Mouse (Mus musculus) left cerebral cortex, adult 18-20 months (tissue): ENCODE measurements around the gene Stmn1. TPM values are rescaled to one million over a fixed set of nuclear protein-coding genes. Genes with fewer than 3 reads are reported as not detected.
"Not testable (repeated sequence)": the region's sequence is repeated elsewhere in the genome, so short reads cannot be mapped to it uniquely, and the experiment has no call there.

Experiments
- DNase-seq, 2 experiments: peaks; one replicate each; pipeline ENCODE4 v3.0.0; 2021 to 2022; ENCODE audit warnings: low spot score in 2 of 2, mixed read lengths in 1 of 2
- total RNA-seq, 2 experiments: library from RNA; stranded (reverse); gene quantifications; 2 replicates each; pipeline ENCODE4 v1.2.3; 2021

The Stmn1 gene
- total RNA-seq, 2 experiments from 2014 or later, result 1,034 to 1,073 TPM

GRCm38 (mm10) chr4:134483696-134484095, 15.6 kb downstream of the Stmn1 start:
- DNase-seq, result peak; percentile 70 to 73

- peak in 1 of 2 experiments; percentile 24 for DNase-seq
Observed at GRCm38 (mm10) chr4:134484231-134484630, 16.1 kb downstream of the Stmn1 start.

- DNase-seq, result no peak
Observed at GRCm38 (mm10) chr4:134485151-134485900, 17.2 kb downstream of the Stmn1 start.

- DNase-seq, result no peak
Observed at GRCm38 (mm10) chr4:134488211-134488610, 20.1 kb downstream of the Stmn1 start.

- no peak for DNase-seq
Observed at GRCm38 (mm10) chr4:134489986-134490665, 22.0 kb downstream of the Stmn1 start.

GRCm38 (mm10) chr4:134491716-134492115, 23.6 kb downstream of the Stmn1 start:
- DNase-seq, result no peak

GRCm38 (mm10) chr4:134494161-134494560, 26.0 kb downstream of the Stmn1 start:
- DNase-seq, result not testable (repeated sequence)

GRCm38 (mm10) chr4:134494780-134495545, 26.8 kb downstream of the Stmn1 start:
- DNase-seq, result no peak

- no peak for DNase-seq
Observed at GRCm38 (mm10) chr4:134495546-134495923, 27.4 kb downstream of the Stmn1 start.

GRCm38 (mm10) chr4:134496595-134497210, 28.6 kb downstream of the Stmn1 start, which contains the start of gene Paqr7:
Gene Paqr7 (plus strand): TSS chr4:134496697.
- DNase-seq, result peak; percentile 75 to 86

GRCm38 (mm10) chr4:134497223-134497622, 29.1 kb downstream of the Stmn1 start:
- no peak for DNase-seq

GRCm38 (mm10) chr4:134497986-134498731, 30.0 kb downstream of the Stmn1 start:
- peak in 1 of 2 experiments; percentile 40 for DNase-seq

GRCm38 (mm10) chr4:134498983-134499382, 30.9 kb downstream of the Stmn1 start:
- not testable (repeated sequence) for DNase-seq

- DNase-seq, result no peak
Observed at GRCm38 (mm10) chr4:134501095-134501494, 33.0 kb downstream of the Stmn1 start.

- no peak for DNase-seq
Observed at GRCm38 (mm10) chr4:134503686-134504357, 35.7 kb downstream of the Stmn1 start.

- DNase-seq, result no peak
Observed at GRCm38 (mm10) chr4:134505303-134505789, 37.2 kb downstream of the Stmn1 start.

GRCm38 (mm10) chr4:134505966-134506594, 38.0 kb downstream of the Stmn1 start:
- DNase-seq, result no peak

GRCm38 (mm10) chr4:134506713-134507112, 38.6 kb downstream of the Stmn1 start:
- no peak for DNase-seq

GRCm38 (mm10) chr4:134510396-134510795, 42.3 kb downstream of the Stmn1 start:
- DNase-seq, result no peak
